Mouse (Mus musculus): ENCODE measurements around the gene Eif3j1. TPM values are rescaled to one million over a fixed set of nuclear protein-coding genes. Genes with fewer than 3 reads are reported as not detected.
"Not testable (repeated sequence)": the region's sequence is repeated elsewhere in the genome, so short reads cannot be mapped to it uniquely, and the experiment has no call there.

Eif3j1 gene
- polyA plus RNA-seq, 1 experiment, result 12.2 TPM

DNA sequence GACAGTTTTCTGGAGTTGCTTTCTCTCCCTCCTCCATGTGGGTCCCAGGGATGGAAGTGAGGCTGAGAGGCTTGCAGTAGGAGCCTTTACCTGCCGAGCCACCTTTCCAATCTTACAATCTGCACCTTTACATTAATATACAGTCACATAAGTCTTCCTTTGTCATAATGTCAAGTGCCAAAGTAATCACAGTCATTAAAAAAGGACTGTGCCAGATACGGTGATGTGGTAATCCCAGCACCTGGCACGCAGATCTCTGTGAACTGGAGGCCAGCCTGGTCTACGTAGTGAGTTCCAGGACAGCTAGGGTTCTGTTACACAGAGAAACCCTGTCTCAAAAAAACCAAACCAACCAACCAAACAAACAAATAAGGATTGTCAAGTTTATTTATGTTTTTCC is 65.5 kb downstream of the Eif3j1 start:
- Histone ChIP-seq H3K4me1 (ENCODE audit: control insufficient read depth, insufficient read depth, low read length) (peaks cover 5% of the 10 kb centered on the region; the same call in 1 of the 2 replicates), H3K27ac (ENCODE audit: insufficient read depth, low read length) (no peak overlapping the region), H3K4me3 (ENCODE audit: insufficient read depth, low read length) (no peak overlapping the region)
- no peak for TF ChIP-seq POLR2A (IDR thresholded peaks at IDR 0.05; ENCODE audit: low read depth, low read length)
- TF ChIP-seq CTCF (IDR thresholded peaks at IDR 0.05; ENCODE audit: borderline replicate concordance, insufficient read depth, low read length), result no peak

DNA sequence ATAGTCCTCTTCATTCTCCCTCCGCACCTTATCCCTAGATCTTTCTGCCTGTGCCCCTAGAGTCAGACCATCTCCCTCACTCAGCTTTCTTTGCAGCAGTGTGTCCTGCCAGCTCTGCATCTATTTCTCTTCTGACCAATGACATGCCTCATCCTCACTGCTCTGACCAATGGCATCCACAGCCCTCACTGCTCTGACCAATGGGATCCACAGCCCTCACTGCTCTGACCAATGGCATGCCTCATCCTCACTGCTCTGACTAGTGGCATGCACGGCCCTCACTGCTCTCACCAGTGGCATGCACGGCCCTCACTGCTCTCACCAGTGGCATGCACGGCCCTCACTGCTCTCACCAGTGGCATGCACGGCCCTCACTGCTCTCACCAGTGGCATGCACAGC is 69.3 kb downstream of the Eif3j1 start:
- H3K4me1 ChIP-seq (ENCODE audit: control insufficient read depth, insufficient read depth, low read length); H3K4me3 ChIP-seq (ENCODE audit: insufficient read depth, low read length); H3K27ac ChIP-seq (ENCODE audit: insufficient read depth, low read length): not testable (repeated sequence)

DNA sequence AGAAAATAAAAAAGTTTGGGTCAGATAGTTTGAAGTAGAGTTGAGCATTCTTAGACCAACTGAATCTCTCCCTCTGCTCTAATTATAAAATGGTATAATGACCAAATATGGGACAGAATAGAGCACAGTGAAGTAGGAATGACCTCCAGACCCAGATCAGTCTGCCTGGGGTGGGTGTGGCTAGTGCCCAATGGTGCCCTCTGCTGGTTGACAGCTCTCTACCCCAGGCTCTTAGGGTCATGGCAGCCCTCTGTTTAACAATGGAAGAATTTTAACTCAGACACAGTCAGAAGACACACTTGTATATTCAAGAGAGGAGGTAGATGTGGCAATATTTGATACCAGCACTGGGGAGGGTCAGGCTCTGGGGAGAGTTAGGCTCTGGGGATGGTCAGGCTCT is 73.7 kb downstream of the Eif3j1 start:
- no peaks in the 10 kb centered on the region for H3K4me1 ChIP-seq (ENCODE audit: control insufficient read depth, insufficient read depth, low read length)
- H3K27ac ChIP-seq (ENCODE audit: insufficient read depth, low read length), result no peak overlapping the region
- no peak overlapping the region for H3K4me3 ChIP-seq (ENCODE audit: insufficient read depth, low read length)
- TF ChIP-seq CTCF (IDR thresholded peaks at IDR 0.05; ENCODE audit: borderline replicate concordance, insufficient read depth, low read length) (peak; percentile 37; the same call in 1 of the 2 replicates), POLR2A (IDR thresholded peaks at IDR 0.05; ENCODE audit: low read depth, low read length) (no peak)

Other genes with a start within 250 kb of the Eif3j1 start
- 2.2 and 4.1 TPM in 2 replicates for gene Frmd5, start 221.5 kb upstream of the Eif3j1 start, polyA plus RNA-seq (2011; ENCODE audit: insufficient read length, low read depth, missing spikeins)
- gene Casc4, start 161.6 kb upstream of the Eif3j1 start, polyA plus RNA-seq (2011; ENCODE audit: insufficient read length, low read depth, missing spikeins), result 74.5 and 94.2 TPM in 2 replicates
- 31.6 and 49.9 TPM in 2 replicates for gene Ctdspl2, start 72.5 kb upstream of the Eif3j1 start, polyA plus RNA-seq (2011; ENCODE audit: insufficient read length, low read depth, missing spikeins)
- gene Mageb3, start 72.5 kb upstream of the Eif3j1 start, polyA plus RNA-seq (2011; ENCODE audit: insufficient read length, low read depth, missing spikeins), result not detected in 2 replicates
- 21.0 and 21.7 TPM in 2 replicates for gene Spg11, start 89.8 kb downstream of the Eif3j1 start, polyA plus RNA-seq (2011; ENCODE audit: insufficient read length, low read depth, missing spikeins)
- gene B2m, start 119.1 kb downstream of the Eif3j1 start, polyA plus RNA-seq (2011; ENCODE audit: insufficient read length, low read depth, missing spikeins), result 1,628 and 1,672 TPM in 2 replicates
- gene Trim69, start 132.2 kb downstream of the Eif3j1 start, polyA plus RNA-seq (2011; ENCODE audit: insufficient read length, low read depth, missing spikeins), result 0.37 and 0.68 TPM in 2 replicates
- gene Patl2, start 157.6 kb downstream of the Eif3j1 start, polyA plus RNA-seq (2011; ENCODE audit: insufficient read length, low read depth, missing spikeins), result not detected in 2 replicates
- gene Terb2, start 157.7 kb downstream of the Eif3j1 start, polyA plus RNA-seq (2011; ENCODE audit: insufficient read length, low read depth, missing spikeins), result not detected in 2 replicates
- 10.0 and 17.9 TPM in 2 replicates for gene Sord, start 206.2 kb downstream of the Eif3j1 start, polyA plus RNA-seq (2011; ENCODE audit: insufficient read length, low read depth, missing spikeins)

Measured in embryonic fibroblast, embryonic 13.5 days (primary cell).